Mouse (Mus musculus) T-helper 1 cell (primary cell): Measurements from ENCODE around the gene Ptpn23.
"Not testable (repeated sequence)": the region's sequence is repeated elsewhere in the genome, so short reads cannot be mapped to it uniquely, and the experiment has no call there.

ENCODE experiments used
- in situ Hi-C: fragments of 300-600 bp; cut with MboI, MseI; formaldehyde crosslinking; loops from one replicate; pipeline ENCODE4 v1.15.1; 2025; ENCODE audit warnings: high pct_unique_total_duplicates

The Ptpn23 gene

GRCm38 (mm10) chr9:110381292-110381691, 26.7 kb downstream of the Ptpn23 start:
- in situ Hi-C loops = no loop called here

GRCm38 (mm10) chr9:110380662-110381061, 27.4 kb downstream of the Ptpn23 start:
- in situ Hi-C loops = no loop called here

DNA sequence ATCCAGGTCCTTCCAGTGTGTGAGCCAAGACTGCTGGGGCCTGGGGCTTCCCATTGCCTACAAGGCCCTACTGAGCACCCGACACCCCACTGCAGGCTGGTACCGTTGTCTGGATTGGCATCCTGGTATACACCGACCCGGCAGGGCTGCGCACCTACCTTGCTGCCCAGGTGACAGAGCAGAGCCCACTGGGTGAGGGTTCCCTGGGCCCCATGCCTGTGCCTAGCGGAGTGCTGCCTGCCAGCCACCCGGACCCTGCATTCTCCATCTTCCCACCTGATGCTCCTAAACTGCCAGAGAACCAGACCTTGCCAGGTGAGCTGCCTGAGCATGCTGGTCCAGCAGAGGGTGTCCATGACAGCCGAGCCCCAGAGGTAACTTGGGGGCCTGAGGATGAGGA, 28.7 kb downstream of the Ptpn23 start:
- in situ Hi-C loops = no loop called here

- in situ Hi-C loops = not testable (repeated sequence)
Observed at GRCm38 (mm10) chr9:110377655-110378054, 30.4 kb downstream of the Ptpn23 start.

GRCm38 (mm10) chr9:110375668-110376067, 32.3 kb downstream of the Ptpn23 start:
- in situ Hi-C loops = no loop called here

- in situ Hi-C loops = no loop called here
Observed at GRCm38 (mm10) chr9:110373871-110374270, 34.1 kb downstream of the Ptpn23 start.

GRCm38 (mm10) chr9:110369860-110370259, 38.2 kb downstream of the Ptpn23 start:
- in situ Hi-C loops = no loop called here

GRCm38 (mm10) chr9:110366746-110367145, 41.3 kb downstream of the Ptpn23 start:
- in situ Hi-C loops = no loop called here

DNA sequence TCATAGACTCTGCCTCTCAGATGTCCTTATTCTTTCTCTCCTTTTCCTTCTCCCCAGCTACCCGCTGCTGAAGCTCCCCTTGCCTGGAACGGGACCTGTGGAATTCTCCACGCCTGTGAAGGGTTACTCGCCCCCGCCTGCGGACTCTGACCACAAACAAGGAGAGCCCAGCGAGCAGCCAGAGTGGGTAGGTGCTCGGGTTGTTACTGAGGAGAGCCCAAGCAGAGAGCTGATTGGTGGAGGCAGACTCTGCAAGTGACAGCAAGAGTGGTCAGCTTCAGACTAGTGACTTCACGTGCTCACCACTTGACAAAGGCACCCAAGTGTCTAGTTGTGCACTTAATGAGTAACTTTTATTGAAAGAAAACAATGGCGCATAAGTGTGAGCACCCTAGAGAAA, 45.7 kb downstream of the Ptpn23 start:
- in situ Hi-C loops = no loop called here

DNA sequence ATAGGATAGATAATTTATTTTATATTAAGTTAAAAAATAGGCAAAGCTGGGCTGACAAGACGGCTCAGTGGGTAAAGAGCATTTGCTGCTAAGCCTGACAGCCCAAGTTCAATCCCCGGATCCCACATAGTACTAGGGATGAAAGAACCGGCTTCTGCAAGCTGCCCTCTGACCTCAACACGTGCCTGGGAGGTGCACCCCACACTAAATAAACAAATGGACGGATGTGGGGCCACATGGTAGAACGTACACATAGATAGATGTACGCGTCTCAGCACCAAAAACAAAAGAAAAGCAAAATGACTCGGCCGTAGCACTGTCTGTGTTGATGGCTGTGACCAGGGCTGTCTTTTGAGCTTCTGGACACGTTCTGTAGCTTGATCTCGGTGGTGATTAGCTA, 46.7 kb downstream of the Ptpn23 start:
- in situ Hi-C loops = no loop called here

- in situ Hi-C loops = no loop called here
Observed at GRCm38 (mm10) chr9:110358341-110358740, 49.7 kb downstream of the Ptpn23 start.

DNA sequence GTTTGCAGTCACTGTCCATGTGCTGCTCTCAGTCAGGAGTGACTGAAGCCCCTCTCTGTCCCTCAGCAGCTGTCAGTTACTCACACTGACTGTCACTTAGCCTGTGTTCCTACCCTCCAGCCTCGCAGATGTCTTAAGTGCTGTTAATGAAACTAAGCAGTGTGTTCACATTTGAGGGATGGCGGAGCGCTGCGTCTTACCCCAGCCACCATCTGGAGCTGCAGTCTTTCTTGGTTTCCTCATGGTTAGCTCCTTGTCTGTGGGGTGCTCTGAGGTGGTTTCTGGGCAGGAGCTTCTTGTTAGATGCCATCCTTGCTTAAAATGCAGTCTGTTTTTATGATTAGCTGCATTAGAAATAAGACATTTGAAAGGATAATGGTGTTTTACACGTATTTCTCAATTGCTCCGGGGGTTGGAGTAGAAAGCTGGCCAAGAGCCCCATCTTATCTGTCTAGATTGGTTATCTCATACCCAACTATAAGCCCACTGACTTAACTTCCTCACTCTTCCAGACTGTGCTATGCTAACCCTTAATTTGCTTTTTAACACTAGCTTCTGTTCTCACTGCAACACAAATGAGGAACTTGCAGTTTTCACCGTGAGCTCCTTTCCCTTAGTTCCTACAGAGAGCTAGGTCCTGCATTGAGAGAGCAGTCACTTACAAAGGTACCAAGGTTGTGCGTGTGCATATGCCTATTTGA, 55.9 kb downstream of the Ptpn23 start:
- in situ Hi-C loops = no loop called here

DNA sequence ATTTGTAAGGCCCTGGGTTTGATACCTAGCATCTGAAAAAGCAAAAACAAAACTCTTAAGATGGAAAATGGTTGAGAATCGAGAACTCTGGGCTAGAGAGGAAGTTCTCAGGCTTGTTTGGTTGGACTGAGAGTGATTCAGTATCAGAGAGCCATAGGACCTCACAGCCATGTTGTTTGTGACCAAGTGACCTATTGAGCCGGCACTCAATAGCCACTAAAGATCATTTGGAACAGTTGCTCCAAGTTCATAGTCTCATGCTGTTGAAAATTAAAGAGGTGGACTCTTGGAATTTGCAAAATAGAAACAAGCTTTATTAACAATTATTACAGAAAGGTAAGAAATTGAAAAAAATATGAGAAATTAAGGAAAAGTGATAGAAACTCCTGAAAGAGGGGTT, 56.7 kb downstream of the Ptpn23 start:
- in situ Hi-C loops = no loop called here

- in situ Hi-C loops = no loop called here
Observed at GRCm38 (mm10) chr9:110350612-110351011, 57.4 kb downstream of the Ptpn23 start.

DNA sequence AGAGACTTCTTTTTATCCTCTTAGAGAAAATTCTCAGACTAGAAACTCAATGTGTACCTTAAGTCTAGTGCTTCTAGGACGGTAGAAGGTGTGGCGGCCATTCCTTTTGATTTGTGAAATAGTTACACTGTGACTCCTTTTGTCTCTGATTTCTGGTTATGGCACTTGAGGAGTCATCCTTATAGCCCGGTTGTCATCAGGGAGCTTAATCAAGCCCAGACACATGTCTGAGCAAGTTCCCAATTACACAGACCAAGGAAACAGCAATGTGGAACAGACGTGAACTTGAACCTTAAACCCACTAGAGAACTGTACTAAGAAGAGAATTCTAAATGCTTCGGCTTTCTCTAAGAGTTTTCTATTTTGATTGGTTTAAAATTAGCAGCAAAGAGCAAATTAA, 57.8 kb downstream of the Ptpn23 start:
- in situ Hi-C loops = no loop called here

DNA sequence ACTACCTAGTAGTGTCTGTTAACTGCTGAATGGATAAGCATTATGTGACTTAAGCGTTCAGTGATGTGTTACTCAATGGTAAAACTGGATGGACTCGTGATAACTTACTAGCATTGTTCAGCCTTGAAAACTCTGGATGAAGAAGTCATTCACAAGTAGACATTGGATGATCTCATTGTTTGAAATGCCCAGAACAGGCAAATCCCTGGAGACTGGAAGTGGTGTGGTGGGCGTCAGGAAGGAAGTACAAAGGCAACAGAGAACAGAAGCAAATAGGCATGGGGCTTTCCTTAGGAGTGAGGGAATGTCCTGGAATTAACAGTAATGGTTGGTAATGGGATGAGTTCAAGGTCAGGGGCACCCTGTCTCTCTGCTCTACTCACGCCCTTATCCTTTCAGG, 59.1 kb downstream of the Ptpn23 start:
- in situ Hi-C loops = no loop called here

DNA sequence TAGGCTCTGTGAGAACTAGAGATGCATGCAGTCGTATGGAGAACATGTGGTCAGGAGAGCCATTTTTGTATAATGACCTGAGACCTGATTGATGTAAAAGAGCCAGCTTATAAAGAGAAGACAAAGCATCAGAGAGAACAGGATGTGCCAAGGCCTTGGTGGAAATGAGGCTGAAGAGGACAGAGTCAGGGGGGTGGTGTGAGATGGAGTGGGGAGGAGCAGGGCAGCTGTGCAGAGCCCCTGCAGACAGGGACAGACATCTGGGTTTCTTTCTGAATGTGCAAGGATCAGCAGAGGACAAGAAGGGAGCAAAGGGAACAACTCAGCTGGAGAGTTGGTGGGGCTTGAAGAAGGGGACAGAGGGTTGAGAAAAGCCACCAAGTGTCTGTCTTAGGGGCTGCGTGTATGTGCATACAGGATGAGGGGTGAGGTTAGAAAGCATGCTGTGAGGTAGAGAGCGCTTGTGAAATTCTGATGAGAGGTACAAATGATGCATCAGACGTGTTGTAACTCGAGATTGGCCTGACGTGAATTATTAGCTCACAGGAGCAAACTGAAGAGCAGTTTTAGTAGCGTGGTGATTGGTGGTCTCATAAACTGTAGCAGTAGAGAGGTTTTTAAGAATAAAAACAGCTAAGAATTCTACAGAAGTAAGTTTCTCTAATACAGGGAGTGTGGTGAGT, 62.8 kb downstream of the Ptpn23 start:
- in situ Hi-C loops = no loop called here

GRCm38 (mm10) chr9:110343805-110344204, 64.2 kb downstream of the Ptpn23 start:
- in situ Hi-C loops = no loop called here

DNA sequence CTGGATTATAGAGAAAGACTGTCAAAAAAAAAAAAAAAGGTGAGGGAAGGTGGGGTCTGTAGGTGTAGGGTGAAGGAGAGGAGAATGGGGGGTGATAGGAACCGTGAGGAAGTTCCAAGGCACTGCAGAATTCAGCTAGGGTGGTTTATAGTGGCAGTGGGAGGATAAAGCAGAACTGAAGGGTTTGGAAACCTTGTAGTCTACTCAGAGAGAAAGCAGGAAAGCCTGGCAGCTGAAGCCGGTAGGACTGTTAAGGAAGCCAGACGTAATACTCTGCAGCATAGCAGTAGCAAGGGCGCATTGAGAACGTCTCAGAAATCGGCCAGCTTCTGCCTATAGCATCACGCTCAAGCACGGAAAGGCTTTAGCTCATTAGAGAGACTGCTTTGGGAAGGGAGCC, 66.0 kb downstream of the Ptpn23 start:
- in situ Hi-C loops = no loop called here

DNA sequence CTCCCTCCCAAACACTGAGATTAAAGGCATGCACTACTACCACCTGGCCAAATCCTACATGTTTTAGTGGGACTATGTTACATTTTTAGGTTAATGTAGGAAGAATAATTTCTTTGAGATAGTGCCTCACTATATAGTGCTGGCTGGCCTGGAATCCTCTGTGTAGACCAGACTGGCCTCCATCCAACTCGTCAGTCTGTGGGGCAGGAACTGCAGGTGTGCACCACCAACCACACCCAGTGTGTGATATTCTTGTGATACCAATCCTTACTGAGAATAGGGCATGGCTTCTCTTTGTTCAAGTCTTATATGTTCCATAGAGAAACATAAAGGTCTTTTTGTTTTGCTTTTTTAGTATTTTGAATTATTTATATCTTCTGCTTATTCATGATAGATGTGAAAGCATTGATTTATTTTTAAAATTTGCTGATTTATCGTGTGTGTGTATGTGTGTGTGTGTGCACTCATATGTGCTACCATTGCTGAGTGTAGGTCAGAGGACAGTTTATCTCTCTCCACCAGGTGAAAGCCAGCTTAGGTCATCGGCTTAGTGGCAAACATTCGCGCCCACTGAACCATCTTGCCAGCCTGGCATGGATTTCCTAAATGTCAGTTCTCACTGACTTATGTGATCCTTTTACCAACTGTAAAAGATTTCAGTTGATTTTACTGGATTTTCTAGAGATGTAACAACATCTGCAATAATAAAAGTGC, 67.8 kb downstream of the Ptpn23 start:
- in situ Hi-C loops = no loop called here
